ENCODE assay signal across 8 mouse cellular contexts in genomic region chr2:181592231-181593041, GRCm38 (mm10). TPM values are rescaled to one million over a fixed set of nuclear protein-coding genes. Genes with fewer than 3 reads are reported as not detected.
A peak's percentile ranks its signal among the peaks of the same experiment; 100 is the strongest.
DNase-seq lines count a peak whose midpoint lies in the region; ATAC-seq and TF ChIP-seq lines count a peak whose summit lies in the region.

TSS of gene Zfp512b (minus strand) at chr2:181592803.

- H3K27me3 ChIP-seq in intestine, postnatal 0 days (replicated peaks; ENCODE audit: control insufficient read depth, insufficient read depth, low read length), result no peaks in the 10 kb centered on the region
- H3K27me3 ChIP-seq in limb, embryonic 12.5 days, result no peaks in the 10 kb centered on the region
- H3K27me3 ChIP-seq in midbrain, embryonic 12.5 days, result no peaks in the 10 kb centered on the region

- H3K9ac ChIP-seq in intestine, postnatal 0 days (ENCODE audit: low read depth, low read length), result peak within 1 kb of the TSS; percentile 91
- peak within 1 kb of the TSS; percentile 89 for H3K9ac ChIP-seq in limb, embryonic 12.5 days (replicated peaks)
- H3K9ac ChIP-seq in midbrain, embryonic 12.5 days (replicated peaks), result peak within 1 kb of the TSS; percentile 93

- peak; percentile 42 for ATAC-seq in granulocyte monocyte progenitor cell, adult 5-6 weeks (replicated peaks; ENCODE audit: poor library complexity, severe bottlenecking)
- peak; percentile 67 for ATAC-seq in intestine, postnatal 0 days
- peak; percentile 71 for ATAC-seq in limb, embryonic 12.5 days (ENCODE audit: insufficient number of reproducible peaks, insufficient read depth, low FRiP score, low TSS enrichment, low read depth)
- peak; percentile 81 for ATAC-seq in midbrain, embryonic 12.5 days (ENCODE audit: low FRiP score, low read depth)

- DNase-seq in right cerebral cortex, adult 18-20 months, result peak; percentile 61
- DNase-seq in right cerebral cortex, postnatal 36 days (ENCODE audit: low spot score in 2 of 2), result no peak
- DNase-seq in embryo, embryonic 11 days, result peak; percentile 89
- DNase-seq in spleen, postnatal 4 days (ENCODE audit: low spot score in 2 of 2), result peak; percentile 49 to 81

- under 1% methylated on average over 88 of the region's 97 CpGs for WGBS in intestine, postnatal 0 days
- under 1% methylated on average over 88 of the region's 97 CpGs for WGBS in limb, embryonic 12.5 days
- WGBS in midbrain, embryonic 12.5 days, result under 1% methylated on average over 92 of the region's 97 CpGs

- H3K9me3 ChIP-seq in intestine, postnatal 0 days (ENCODE audit: control insufficient read depth), result no peaks in the 10 kb centered on the region
- H3K9me3 ChIP-seq in limb, embryonic 12.5 days, result no peaks in the 10 kb centered on the region
- H3K9me3 ChIP-seq in midbrain, embryonic 12.5 days, result no peaks in the 10 kb centered on the region

- H3K27ac ChIP-seq in intestine, postnatal 0 days (ENCODE audit: low read depth, low read length), result peak within 1 kb of the TSS; percentile 91
- H3K27ac ChIP-seq in limb, embryonic 12.5 days, result peak within 1 kb of the TSS; percentile 82
- H3K27ac ChIP-seq in midbrain, embryonic 12.5 days (replicated peaks), result peak within 1 kb of the TSS; percentile 74

- H3K36me3 ChIP-seq in intestine, postnatal 0 days (ENCODE audit: control insufficient read depth, insufficient read depth), result peaks cover 31% of the 10 kb centered on the region
- peaks cover 35% of the 10 kb centered on the region for H3K36me3 ChIP-seq in limb, embryonic 12.5 days
- peaks cover 44% of the 10 kb centered on the region for H3K36me3 ChIP-seq in midbrain, embryonic 12.5 days

- peak within 1 kb of the TSS; percentile 68 for H3K4me3 ChIP-seq in intestine, postnatal 0 days (ENCODE audit: low read depth, low read length)
- peak within 1 kb of the TSS; percentile 95 for H3K4me3 ChIP-seq in limb, embryonic 12.5 days (replicated peaks)
- peak within 1 kb of the TSS; percentile 98 for H3K4me3 ChIP-seq in midbrain, embryonic 12.5 days

- peak; percentile 37 for TF ChIP-seq CTCF in intestine, postnatal 0 days (IDR thresholded peaks at IDR 0.05; ENCODE audit: low read depth)

- H3K4me1 ChIP-seq in intestine, postnatal 0 days (replicated peaks; ENCODE audit: control insufficient read depth, insufficient read depth, low read length), result peaks cover 5% of the 10 kb centered on the region; the same call in 1 of the 2 replicates
- H3K4me1 ChIP-seq in limb, embryonic 12.5 days (replicated peaks), result peaks cover 17% of the 10 kb centered on the region
- peaks cover 23% of the 10 kb centered on the region for H3K4me1 ChIP-seq in midbrain, embryonic 12.5 days

- H3K4me2 ChIP-seq in intestine, postnatal 0 days (replicated peaks; ENCODE audit: low read depth), result peak within 1 kb of the TSS; percentile 82
- H3K4me2 ChIP-seq in limb, embryonic 12.5 days, result peak within 1 kb of the TSS; percentile 85
- peak within 1 kb of the TSS; percentile 80 for H3K4me2 ChIP-seq in midbrain, embryonic 12.5 days (replicated peaks)

RNA-seq across cellular contexts. Expression of gene Zfp512b, which starts in this region (rescaled TPM):
- total RNA-seq in granulocyte monocyte progenitor cell, adult 5-6 weeks (2014; fragmentation: Nextera tagmentation), result 21.1 and 23.5 TPM in 2 replicates
- total RNA-seq in granulocyte monocyte progenitor cell, adult 5-6 weeks (2017), result 11.6 and 15.6 TPM in 2 replicates
- 13.0 and 16.2 TPM in 2 replicates for polyA plus RNA-seq in intestine, postnatal 0 days (2015; fragmentation: Nextera tagmentation; extraction: Ambion mirVana)
- polyA plus RNA-seq in limb, embryonic 12.5 days (2016; fragmentation: Nextera tagmentation; extraction: Ambion mirVana), result 63.5 and 69.0 TPM in 2 replicates
- polyA plus RNA-seq in midbrain, embryonic 12.5 days (2016; fragmentation: Nextera tagmentation; extraction: Ambion mirVana), result 71.9 and 85.5 TPM in 2 replicates

Comparison
In these comparisons a context has a peak if more than half of its experiments do, and no peak if none do; other contexts are left out.
1. DNase-seq: peak in right cerebral cortex, adult 18-20 months (single experiment), embryo, embryonic 11 days (single experiment) and spleen, postnatal 4 days (2 of 2); none in right cerebral cortex, postnatal 36 days (0 of 2).
2. Peak in every context shown above with its lines, with median percentiles within 50 percentile points of each other: ATAC-seq, H3K27ac ChIP-seq, H3K4me2 ChIP-seq, H3K4me3 ChIP-seq and H3K9ac ChIP-seq.